9 mouse cellular contexts compared by ENCODE assay signal in the genomic region with DNA sequence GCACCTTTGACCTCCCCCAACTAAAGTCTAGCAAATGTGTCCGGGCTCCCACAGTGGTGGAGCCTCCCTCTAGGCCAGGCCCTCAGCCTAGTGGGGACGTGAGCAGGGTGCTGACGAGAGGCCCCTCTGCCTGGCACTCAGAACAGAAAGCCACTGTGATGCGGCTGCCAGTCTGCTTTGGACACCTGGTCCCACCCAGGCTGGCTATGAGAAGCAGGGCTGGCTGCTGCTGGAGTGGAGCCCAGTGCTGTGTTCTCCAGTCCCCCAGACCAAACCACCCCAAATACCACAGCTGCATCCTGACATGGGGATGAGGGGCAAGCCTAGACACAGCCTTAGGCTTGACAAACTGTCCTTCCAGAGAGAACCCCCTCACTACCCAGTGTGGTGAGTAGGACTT. TPM values are rescaled to one million over a fixed set of nuclear protein-coding genes. Genes with fewer than 3 reads are reported as not detected.
DNase-seq lines count a peak whose midpoint lies in the region; ATAC-seq lines count a peak whose summit lies in the region.
"Had no signal": no experiment of that assay in that cellular context is flagged by ENCODE, and none has a peak within 500 bp of the region (broad histone marks: within the 10 kb centered on the region; RNA-seq: fewer than 3 reads in every experiment).

No protein-coding gene starts in this region.

- peak; percentile 68 to 74 for DNase-seq in layer of hippocampus, postnatal 10 days (ENCODE audit: low spot score in 2 of 2)
- DNase-seq in layer of hippocampus, adult 11-12 months (ENCODE audit: low spot score): no peak
- peak; percentile 34 for DNase-seq in thymus, postnatal 4 days
- no peak for DNase-seq in thymus, postnatal 36 days
- no peak for DNase-seq in embryo, embryonic 11 days
- DNase-seq: cerebellum, adult 8-10 months; heart, postnatal 36 days had no signal

- peaks cover 28% of the 10 kb centered on the region for H3K27me3 ChIP-seq in limb, embryonic 13.5 days

- H3K4me3 ChIP-seq in limb, embryonic 13.5 days: no peak overlapping the region

- no peaks in the 10 kb centered on the region for H3K9me3 ChIP-seq in limb, embryonic 13.5 days

- WGBS in limb, embryonic 13.5 days: 51% methylated on average over 4 of the region's 4 CpGs

- 0 out of 2 replicates have a peak, but pooled peaks have one; percentile 11 for ATAC-seq in limb, embryonic 13.5 days (ENCODE audit: low FRiP score, low read depth)
- no peak for ATAC-seq in cerebellum, adult (ENCODE audit: insufficient number of reproducible peaks, low FRiP score, low TSS enrichment)

- no peak overlapping the region for H3K9ac ChIP-seq in limb, embryonic 13.5 days

- no peaks in the 10 kb centered on the region for H3K36me3 ChIP-seq in limb, embryonic 13.5 days

- H3K4me2 ChIP-seq in limb, embryonic 13.5 days (replicated peaks): no peak overlapping the region

- H3K4me1 ChIP-seq in limb, embryonic 13.5 days: peaks cover 64% of the 10 kb centered on the region

- peak overlapping the region; percentile 39; the same call in 1 of the 2 replicates for H3K27ac ChIP-seq in limb, embryonic 13.5 days

RNA-seq across cellular contexts. Expression of a gene that starts 42.4 kb away (rescaled TPM):
- total RNA-seq in layer of hippocampus, postnatal 10 days (2021): 10 to 100 TPM; 43.0 to 49.7 TPM
- polyA plus RNA-seq in limb, embryonic 13.5 days (2015; fragmentation: Nextera tagmentation; extraction: Ambion mirVana): 2.9 and 3.7 TPM in 2 replicates

Comparison
In these comparisons a context has a peak if more than half of its experiments do, and no peak if none do; other contexts are left out.
1. DNase-seq: peak in layer of hippocampus, postnatal 10 days (2 of 2) and thymus, postnatal 4 days (single experiment); none in layer of hippocampus, adult 11-12 months (single experiment), thymus, postnatal 36 days (0 of 2) and embryo, embryonic 11 days (single experiment).